In the genomic region with DNA sequence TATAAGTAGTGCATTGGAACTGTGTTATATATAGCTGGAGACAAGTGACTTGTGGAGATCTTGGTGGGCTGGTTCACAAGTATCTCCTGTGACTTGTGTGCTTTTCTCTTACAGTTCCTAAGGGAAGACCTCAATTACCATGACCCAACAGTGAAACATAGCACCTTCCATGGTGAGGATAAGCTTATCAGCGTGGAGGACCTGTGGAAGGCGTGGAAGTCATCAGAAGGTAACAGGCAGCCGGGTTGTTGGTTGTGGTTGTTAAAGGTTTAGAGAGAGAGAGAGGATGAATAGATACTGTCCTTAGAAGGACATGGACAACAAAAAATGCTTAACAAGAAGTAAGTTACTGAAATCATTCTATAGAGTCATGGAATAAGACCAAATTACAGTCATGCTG, we compare ENCODE assay signal across 19 mouse cellular contexts.
"Had no signal": no experiment of that assay in that cellular context is flagged by ENCODE, and none has a peak within 500 bp of the region (broad histone marks: within the 10 kb centered on the region; RNA-seq: fewer than 3 reads in every experiment).

No protein-coding gene starts in this region.

- H3K27me3 ChIP-seq: megakaryocyte, embryonic 14.5 days; midbrain, embryonic 12.5 days; neural tube, embryonic 13.5 days; neural tube, embryonic 15.5 days; stomach, embryonic 15.5 days had no signal

- ATAC-seq: midbrain, embryonic 16.5 days had no signal

- H3K4me3 ChIP-seq: megakaryocyte, embryonic 14.5 days; midbrain, embryonic 10.5 days; midbrain, embryonic 12.5 days; myocyte; neural tube, embryonic 13.5 days; neural tube, embryonic 15.5 days; stomach, embryonic 15.5 days had no signal

- H3K9ac ChIP-seq: lung, embryonic 14.5 days; midbrain, embryonic 12.5 days; neural tube, embryonic 13.5 days; neural tube, embryonic 15.5 days; stomach, embryonic 15.5 days had no signal

- H3K9me3 ChIP-seq: megakaryocyte, embryonic 14.5 days; midbrain, embryonic 10.5 days; midbrain, embryonic 12.5 days; neural tube, embryonic 13.5 days; neural tube, embryonic 15.5 days; stomach, embryonic 15.5 days had no signal

- H3K36me3 ChIP-seq: midbrain, embryonic 10.5 days; midbrain, embryonic 12.5 days; neural tube, embryonic 13.5 days; neural tube, embryonic 15.5 days; stomach, embryonic 15.5 days had no signal

- DNase-seq: lung, adult 18-20 months; lung, embryonic 14.5 days; lung, postnatal 10 days; lung, postnatal 4 days; midbrain, embryonic 14.5 days; retina, postnatal 1 day; right cerebral cortex, adult 18-20 months; right cerebral cortex, postnatal 25 days; thymus, postnatal 14 days; thymus, postnatal 36 days had no signal

- H3K27ac ChIP-seq: midbrain, embryonic 10.5 days; midbrain, embryonic 12.5 days; neural tube, embryonic 13.5 days; neural tube, embryonic 15.5 days; stomach, embryonic 15.5 days; stomach, postnatal 0 days had no signal

- H3K4me2 ChIP-seq: lung, embryonic 14.5 days; midbrain, embryonic 12.5 days; neural tube, embryonic 13.5 days; neural tube, embryonic 15.5 days; stomach, embryonic 15.5 days had no signal

- H3K4me1 ChIP-seq: midbrain, embryonic 10.5 days; midbrain, embryonic 12.5 days; neural tube, embryonic 13.5 days; neural tube, embryonic 15.5 days; stomach, embryonic 15.5 days had no signal
